Mouse (Mus musculus) embryonic facial prominence, embryonic 10.5 days (tissue): ENCODE results near the gene Dnmbp. TPM values are rescaled to one million over a fixed set of nuclear protein-coding genes. Genes with fewer than 3 reads are reported as not detected.

Experiments
- DNase-seq: peaks from one replicate; pipeline ENCODE4 v3.0.0-alpha.2; 2017; ENCODE audit warnings: low spot score
- H3K27ac ChIP-seq: fragments of 300-500 bp; sonication (generic); replicated peaks from 2 replicates; pipeline ENCODE4 v1.5.1; 2016; ENCODE audit warnings: mild to moderate bottlenecking
- H3K27me3 ChIP-seq: fragments of 300-500 bp; sonication (generic); replicated peaks from 2 replicates; pipeline ENCODE4 v1.6.1; 2016; ENCODE audit warnings: low read depth, mild to moderate bottlenecking; ENCODE audit not compliant: poor library complexity, severe bottlenecking
- H3K36me3 ChIP-seq: fragments of 300-500 bp; sonication (generic); replicated peaks from 2 replicates; pipeline ENCODE4 v1.6.1; 2016; ENCODE audit warnings: mild to moderate bottlenecking, moderate library complexity
- H3K4me1 ChIP-seq: fragments of 300-500 bp; sonication (generic); 2 replicates; pipeline ENCODE4 v1.6.1; 2016
- H3K4me3 ChIP-seq: fragments of 300-500 bp; sonication (generic); 2 replicates; pipeline ENCODE4 v1.5.1; 2016; ENCODE audit warnings: mild to moderate bottlenecking, moderate library complexity
- H3K9me3 ChIP-seq: fragments of 300-500 bp; sonication (generic); 2 replicates; pipeline ENCODE4 v1.6.1; 2016; ENCODE audit warnings: mild to moderate bottlenecking
- WGBS: fragments of 180-500 bp; shearing (Covaris S2); methylation state at CpG from one replicate; pipeline ENCODE4 v1.1.7; 2016; 5-methylcytosine and 5-hydroxymethylcytosine counted together
- polyA plus RNA-seq: library from polyadenylated mRNA; unstranded; fragments of >200 nt; fragmentation: Nextera tagmentation; extraction: Ambion mirVana; gene quantifications from 2 replicates; pipeline ENCODE4 v1.2.1, GENCODE M21; 2016

Dnmbp gene
- polyA plus RNA-seq, 1 experiment from 2014 or later = 20.4 TPM

DNA sequence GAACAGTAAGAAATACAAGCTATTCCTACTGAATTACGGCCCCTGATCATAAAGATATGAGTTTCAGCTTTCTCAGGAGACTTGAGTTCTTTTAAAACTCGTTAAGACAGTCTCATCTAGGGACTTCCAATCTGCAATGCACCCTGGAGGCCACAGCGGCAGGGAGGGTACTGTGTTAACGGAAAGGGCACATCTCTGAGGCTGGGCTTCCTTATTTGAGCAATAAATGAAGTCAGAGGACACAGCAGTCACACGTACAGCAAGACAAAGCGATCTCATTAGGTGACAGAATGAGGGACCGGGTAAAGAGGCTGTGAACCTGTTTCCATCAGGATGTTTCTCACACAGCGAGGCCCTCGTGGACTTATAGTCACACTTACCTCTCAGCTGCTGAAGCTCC, 39.3 kb downstream of the Dnmbp start:
- DNase-seq = no peak
- Histone ChIP-seq H3K27ac (no peak overlapping the region), H3K4me3 (no peak overlapping the region), H3K36me3 (peaks cover 41% of the 10 kb centered on the region), H3K9me3 (no peaks in the 10 kb centered on the region), H3K27me3 (no peaks in the 10 kb centered on the region), H3K4me1 (peaks cover 14% of the 10 kb centered on the region; the same call in 1 of the 2 replicates)
- WGBS = 91% methylated on average over 9 of the region's 9 CpGs

DNA sequence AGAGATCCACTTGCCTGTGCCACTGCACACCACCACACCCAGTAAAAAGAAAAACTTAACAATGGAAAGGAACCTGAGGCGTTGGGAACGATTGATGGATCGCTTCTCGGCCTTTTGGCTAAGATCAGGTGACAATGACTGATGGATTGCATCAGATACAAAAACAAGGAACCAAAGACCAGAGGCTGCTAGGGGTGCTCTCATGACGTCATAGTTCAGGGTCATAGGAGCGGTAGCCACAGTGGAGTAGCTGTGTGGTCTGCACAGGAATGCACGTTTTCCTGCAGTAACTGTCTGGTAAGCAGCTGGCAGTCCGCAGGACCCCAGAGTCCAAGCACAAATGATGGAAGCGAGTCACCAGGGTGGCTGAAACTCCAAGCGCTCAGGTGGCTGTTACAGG, 41.4 kb downstream of the Dnmbp start:
- Histone ChIP-seq H3K9me3 (no peaks in the 10 kb centered on the region), H3K4me1 (peaks cover 25% of the 10 kb centered on the region), H3K27ac (no peak overlapping the region), H3K27me3 (no peaks in the 10 kb centered on the region), H3K36me3 (peaks cover 41% of the 10 kb centered on the region), H3K4me3 (no peak overlapping the region)
- WGBS = 77% methylated on average over 10 of the region's 10 CpGs
- DNase-seq = no peak

DNA sequence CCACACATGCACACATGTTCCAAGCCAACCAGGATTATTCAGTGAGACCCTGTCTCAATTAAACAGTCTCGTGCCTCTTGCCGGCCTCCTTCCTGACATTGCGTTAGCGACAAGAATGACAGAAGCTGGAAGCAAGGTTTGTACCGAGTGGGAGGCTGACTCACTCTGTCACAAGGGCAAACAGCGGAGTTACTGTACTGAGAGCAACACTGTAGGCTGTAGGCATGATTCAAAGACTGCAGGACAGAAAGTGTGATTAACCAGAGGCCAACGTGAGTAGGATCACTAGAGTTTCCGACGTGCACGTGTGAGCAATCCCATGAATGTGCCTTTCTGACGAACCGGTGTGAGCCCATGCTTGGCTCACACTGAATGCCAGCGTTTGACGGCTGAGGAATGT, 43.5 kb downstream of the Dnmbp start:
- no peaks in the 10 kb centered on the region for H3K9me3 ChIP-seq
- H3K27ac ChIP-seq = no peak overlapping the region
- H3K36me3 ChIP-seq = peaks cover 26% of the 10 kb centered on the region
- no peaks in the 10 kb centered on the region for H3K27me3 ChIP-seq
- H3K4me1 ChIP-seq = peaks cover 22% of the 10 kb centered on the region
- DNase-seq = no peak
- H3K4me3 ChIP-seq = no peak overlapping the region
- WGBS = 91% methylated on average over 14 of the region's 14 CpGs

DNA sequence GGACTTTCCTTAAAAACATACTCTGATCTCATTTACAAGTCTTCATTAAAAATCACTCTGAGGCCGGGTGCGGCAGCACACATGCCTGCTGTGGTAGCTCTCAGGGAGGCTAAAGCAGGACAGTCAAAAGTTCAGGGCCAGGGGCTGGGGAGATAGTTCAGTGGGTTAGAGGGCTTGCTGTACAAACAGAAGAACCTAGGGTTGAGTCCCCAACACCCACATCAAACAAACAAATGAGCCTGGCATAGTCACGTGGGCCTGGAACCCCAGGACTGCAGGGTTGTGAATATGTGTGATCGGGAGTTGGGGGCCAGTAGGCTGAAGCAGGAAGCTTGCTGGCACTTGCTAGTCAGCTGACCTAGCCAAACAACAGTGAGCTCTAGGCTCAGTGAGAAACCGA, 44.0 kb downstream of the Dnmbp start:
- Histone ChIP-seq H3K4me3 (no peak overlapping the region), H3K9me3 (no peaks in the 10 kb centered on the region), H3K36me3 (peaks cover 22% of the 10 kb centered on the region), H3K27me3 (no peaks in the 10 kb centered on the region), H3K27ac (no peak overlapping the region), H3K4me1 (peaks cover 25% of the 10 kb centered on the region)
- 89% methylated on average over 5 of the region's 5 CpGs for WGBS
- no peak for DNase-seq

DNA sequence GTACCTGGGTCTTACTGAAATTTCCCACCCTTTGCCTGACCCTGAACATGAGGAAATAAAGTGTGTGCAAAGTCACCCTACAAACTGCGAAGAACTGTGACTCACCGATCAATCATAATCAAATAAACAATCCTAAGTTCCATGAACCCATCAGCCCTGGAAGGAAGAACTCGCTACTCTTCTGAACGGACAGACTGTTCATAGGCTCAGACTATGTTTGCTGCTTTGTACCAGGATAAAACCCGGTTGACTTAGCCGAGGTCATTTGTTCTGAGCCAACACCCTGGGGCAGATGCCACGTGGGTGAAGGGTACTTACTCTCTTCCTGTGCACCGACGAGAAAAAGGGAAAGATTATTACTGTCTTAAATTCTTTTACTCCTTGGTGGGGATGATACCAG, 45.2 kb downstream of the Dnmbp start:
- Histone ChIP-seq H3K36me3 (peaks cover 10% of the 10 kb centered on the region), H3K9me3 (no peaks in the 10 kb centered on the region), H3K27me3 (no peaks in the 10 kb centered on the region), H3K4me3 (no peak overlapping the region), H3K4me1 (peaks cover 33% of the 10 kb centered on the region), H3K27ac (no peak overlapping the region)
- WGBS = 69% methylated on average over 9 of the region's 9 CpGs
- DNase-seq = no peak

DNA sequence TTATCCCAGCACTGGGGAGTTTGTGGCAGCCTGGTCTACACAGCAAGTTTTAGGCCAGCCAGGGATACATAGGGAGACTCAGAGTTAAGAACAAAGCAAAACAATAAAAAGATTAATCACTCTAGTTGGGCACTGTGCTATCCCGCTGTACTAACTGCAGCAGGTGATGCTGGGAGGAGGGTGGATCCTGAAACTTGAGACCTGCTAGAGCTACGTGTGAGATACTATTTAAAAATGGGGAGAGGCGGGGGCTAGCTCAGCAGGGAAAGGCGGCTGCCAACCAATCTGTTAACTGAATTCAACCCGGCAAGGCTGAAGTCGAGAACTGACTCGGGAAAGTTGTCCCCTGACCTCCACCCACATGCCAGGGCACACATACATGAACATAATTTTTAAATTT, 45.9 kb downstream of the Dnmbp start:
- DNase-seq = no peak
- no peak overlapping the region for H3K27ac ChIP-seq
- no peak overlapping the region; the same call in 1 of the 2 replicates for H3K4me3 ChIP-seq
- no peaks in the 10 kb centered on the region for H3K27me3 ChIP-seq
- 0 out of 2 replicates have a peak, but pooled peaks cover 6% of the 10 kb centered on the region for H3K36me3 ChIP-seq
- no peaks in the 10 kb centered on the region for H3K9me3 ChIP-seq
- 18% methylated on average over 7 of the region's 7 CpGs for WGBS
- peaks cover 33% of the 10 kb centered on the region for H3K4me1 ChIP-seq

DNA sequence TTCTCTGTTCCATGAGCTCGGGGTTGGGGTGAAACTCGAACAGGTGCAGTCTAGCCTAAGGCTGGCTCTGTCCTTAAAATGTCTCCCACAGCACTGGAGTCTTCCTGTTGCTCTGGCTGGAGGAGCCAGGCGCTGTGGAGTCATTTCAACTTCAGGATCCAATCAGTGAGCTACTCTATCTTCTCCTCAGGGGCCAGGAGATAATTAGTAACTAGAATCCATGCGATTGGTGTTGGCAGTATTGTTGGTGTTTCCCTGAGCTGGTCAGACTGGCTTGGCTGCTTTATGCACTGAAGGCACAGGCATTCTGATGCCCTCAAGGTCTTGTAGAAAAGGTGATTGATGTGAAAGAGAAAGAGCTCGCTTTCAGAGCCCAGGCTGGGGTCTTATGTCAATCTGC, 49.5 kb downstream of the Dnmbp start:
- H3K27ac ChIP-seq = peak overlapping the region; percentile 25; the same call in 1 of the 2 replicates
- H3K27me3 ChIP-seq = no peaks in the 10 kb centered on the region
- peak; percentile 64 for DNase-seq
- peaks cover 34% of the 10 kb centered on the region for H3K4me1 ChIP-seq
- 51% methylated on average over 5 of the region's 5 CpGs for WGBS
- H3K9me3 ChIP-seq = no peaks in the 10 kb centered on the region
- peak overlapping the region; percentile 21; the same call in 1 of the 2 replicates for H3K4me3 ChIP-seq
- no peaks in the 10 kb centered on the region for H3K36me3 ChIP-seq

DNA sequence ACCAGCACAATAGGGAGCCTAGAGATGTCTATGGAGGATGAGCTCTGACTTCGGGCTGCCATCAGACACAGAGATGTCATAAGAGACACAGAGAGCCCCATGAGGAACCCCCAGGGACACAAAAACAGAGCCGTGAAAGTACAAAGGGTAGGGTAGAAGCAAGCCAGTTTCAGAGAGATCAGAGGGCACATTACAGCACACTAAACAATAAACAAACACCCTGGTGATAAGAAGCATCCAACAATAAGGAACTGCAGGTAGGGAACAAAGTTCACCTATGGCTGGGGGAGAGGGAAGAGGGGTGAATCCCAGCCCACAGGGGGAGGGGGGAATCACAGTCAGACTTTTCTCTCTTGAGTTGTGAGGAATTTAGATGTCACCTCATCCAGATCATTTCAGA, 52.3 kb downstream of the Dnmbp start:
- no peaks in the 10 kb centered on the region for H3K9me3 ChIP-seq
- H3K27me3 ChIP-seq = no peaks in the 10 kb centered on the region
- no peak overlapping the region for H3K27ac ChIP-seq
- DNase-seq = no peak
- no peaks in the 10 kb centered on the region for H3K36me3 ChIP-seq
- H3K4me3 ChIP-seq = no peak overlapping the region
- peaks cover 40% of the 10 kb centered on the region for H3K4me1 ChIP-seq
- 81% methylated on average over 2 of the region's 2 CpGs for WGBS

DNA sequence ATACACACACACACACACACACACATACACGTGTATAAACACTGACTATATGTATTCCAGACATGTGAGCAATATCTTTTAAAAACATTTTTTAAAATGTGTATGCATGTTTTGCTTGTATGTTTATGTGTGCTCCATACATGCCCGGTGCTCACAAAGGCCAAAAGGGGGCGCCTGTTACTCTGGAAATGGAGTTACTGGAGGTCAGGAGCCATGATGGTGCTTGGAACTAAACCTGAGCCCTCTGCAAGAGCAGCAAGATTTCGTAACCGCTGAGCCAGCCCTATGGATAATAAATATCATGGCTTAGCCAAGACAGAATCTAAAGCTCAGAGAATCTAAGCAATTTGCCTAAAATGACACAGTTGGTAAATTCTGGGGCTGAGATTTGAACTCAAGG, 52.7 kb downstream of the Dnmbp start:
- H3K4me3 ChIP-seq = no peak overlapping the region
- no peak for DNase-seq
- H3K4me1 ChIP-seq = peaks cover 42% of the 10 kb centered on the region
- H3K36me3 ChIP-seq = no peaks in the 10 kb centered on the region
- H3K27me3 ChIP-seq = no peaks in the 10 kb centered on the region
- H3K9me3 ChIP-seq = no peaks in the 10 kb centered on the region
- WGBS = 80% methylated on average over 5 of the region's 5 CpGs
- no peak overlapping the region for H3K27ac ChIP-seq

DNA sequence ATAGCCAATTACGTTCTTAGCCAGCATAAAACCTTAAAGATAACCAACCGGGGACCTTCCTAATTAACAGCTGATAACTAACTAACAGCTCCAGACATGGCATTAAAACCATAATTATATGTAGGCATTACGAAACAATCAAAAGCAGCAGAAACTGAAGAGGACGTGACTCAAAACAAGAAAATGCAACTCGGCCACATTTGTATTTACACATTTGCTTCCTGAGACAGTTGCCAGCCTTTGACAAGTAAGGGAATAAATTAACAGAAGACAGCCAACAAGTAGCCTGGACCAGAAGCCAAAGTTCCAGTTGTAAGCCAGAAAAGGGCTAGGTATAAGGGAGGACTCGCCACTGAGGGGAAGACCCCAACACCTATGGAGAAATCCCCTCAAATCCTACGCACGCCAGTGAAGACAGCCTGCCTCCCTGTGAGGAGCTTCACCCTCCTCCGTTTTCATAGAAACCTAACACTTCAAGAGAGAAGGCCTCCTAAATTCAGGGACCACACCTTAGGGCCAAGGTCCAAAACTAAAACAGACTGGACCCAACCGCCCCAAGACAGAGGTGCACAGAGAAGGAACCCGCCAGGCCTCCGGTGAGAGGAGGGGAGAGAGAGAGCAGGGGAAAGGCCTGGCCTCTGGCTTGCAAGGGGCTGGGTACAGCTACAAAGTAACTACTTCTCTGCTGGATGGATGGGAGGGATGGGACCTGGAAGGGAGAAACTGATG, 53.5 kb downstream of the Dnmbp start:
- Histone ChIP-seq H3K4me1 (peaks cover 42% of the 10 kb centered on the region), H3K27ac (no peak overlapping the region), H3K27me3 (no peaks in the 10 kb centered on the region), H3K36me3 (no peaks in the 10 kb centered on the region), H3K9me3 (peaks cover 3% of the 10 kb centered on the region; the same call in 1 of the 2 replicates), H3K4me3 (no peak overlapping the region)
- DNase-seq = no peak
- 77% methylated on average over 12 of the region's 12 CpGs for WGBS

DNA sequence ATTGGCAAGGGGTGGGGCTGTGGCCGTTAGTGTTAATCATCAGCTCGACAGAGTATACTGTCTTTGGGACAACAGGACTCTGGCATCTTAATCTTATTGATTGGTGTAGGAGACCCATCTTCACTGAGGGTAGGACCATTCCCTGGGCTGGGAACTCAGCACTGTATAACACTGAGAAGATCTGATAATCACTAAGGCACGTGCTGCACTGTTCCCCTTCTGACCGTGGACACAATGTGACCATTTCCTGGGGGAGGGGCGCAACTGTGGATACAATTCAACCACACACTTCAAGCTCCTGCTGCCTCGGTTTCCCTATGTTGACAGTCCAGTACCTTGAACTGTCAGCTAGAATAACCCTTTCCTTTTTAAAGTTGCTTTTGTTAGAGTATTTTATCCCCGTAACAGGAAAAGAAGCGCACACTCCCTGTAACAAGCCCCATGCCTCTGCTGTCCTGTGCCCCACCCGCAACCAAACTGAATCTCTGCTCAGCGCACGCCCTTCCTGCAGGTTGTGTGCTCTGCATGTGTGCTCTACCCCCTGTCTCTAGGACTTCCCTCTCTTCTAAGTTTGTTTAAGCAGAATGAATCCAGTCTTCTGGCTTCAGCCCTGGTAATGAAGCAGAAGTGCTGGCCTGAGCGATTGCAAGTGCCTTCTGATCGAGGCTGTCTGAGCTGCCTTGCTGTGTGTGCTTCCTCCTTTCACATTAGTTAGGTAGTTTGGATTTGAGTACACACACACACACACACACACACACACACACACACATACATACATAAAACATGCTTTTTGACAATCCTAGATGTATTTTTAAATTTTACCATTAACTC, 55.1 kb downstream of the Dnmbp start:
- Histone ChIP-seq H3K27me3 (no peaks in the 10 kb centered on the region), H3K27ac (no peak overlapping the region), H3K36me3 (no peaks in the 10 kb centered on the region), H3K9me3 (peaks cover 4% of the 10 kb centered on the region; the same call in 1 of the 2 replicates), H3K4me3 (no peak overlapping the region), H3K4me1 (peaks cover 41% of the 10 kb centered on the region)
- DNase-seq = no peak
- 81% methylated on average over 13 of the region's 13 CpGs for WGBS

DNA sequence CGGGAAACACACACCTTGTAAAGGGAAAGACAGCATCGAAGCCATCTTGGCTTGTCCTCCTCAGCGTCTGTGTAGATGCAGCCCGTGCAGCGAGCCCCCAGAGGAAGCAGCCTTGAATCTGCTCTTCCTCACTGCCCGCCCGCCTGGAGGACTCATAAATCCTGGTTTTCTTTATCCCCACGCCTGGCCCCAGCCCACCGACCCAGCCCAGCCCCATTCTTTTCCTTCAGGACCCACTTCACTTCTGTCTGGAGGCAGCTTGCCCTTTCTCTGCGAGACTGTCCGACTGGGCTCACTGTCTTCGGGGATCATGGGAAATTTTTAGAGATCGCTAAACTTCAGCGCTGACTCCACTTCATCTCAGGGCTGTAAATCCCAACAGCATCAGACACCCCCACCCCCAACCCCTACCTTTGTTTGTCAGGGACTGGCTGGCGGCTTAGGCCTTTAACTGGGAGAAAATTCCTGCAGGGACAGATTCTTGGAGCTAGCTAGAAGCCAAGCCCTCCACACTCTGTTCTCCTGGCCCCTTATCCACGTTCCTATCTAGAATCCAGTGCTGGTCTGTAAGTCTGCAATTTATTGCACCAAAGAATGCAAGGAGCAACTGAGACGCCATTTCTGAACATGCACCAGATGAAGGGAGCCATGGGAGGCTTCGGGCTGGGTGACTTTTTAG, 57.0 kb downstream of the Dnmbp start:
- H3K4me1 ChIP-seq = peaks cover 56% of the 10 kb centered on the region
- peak overlapping the region; percentile 75 for H3K27ac ChIP-seq
- DNase-seq = peak; percentile 75
- H3K9me3 ChIP-seq = peaks cover 4% of the 10 kb centered on the region; the same call in 1 of the 2 replicates
- no peaks in the 10 kb centered on the region for H3K27me3 ChIP-seq
- 36% methylated on average over 18 of the region's 18 CpGs for WGBS
- peak overlapping the region; percentile 25 for H3K4me3 ChIP-seq
- H3K36me3 ChIP-seq = no peaks in the 10 kb centered on the region
